Mouse (Mus musculus) E14TG2a.4 (cell line): ENCODE data around the gene Slc22a22.

Experiments
- CTCF ChIP-seq: conservative IDR thresholded peaks from 2 replicates; pipeline ENCODE4 v1.5.1; 2014; ENCODE audit warnings: low read length
- NANOG ChIP-seq: IDR thresholded peaks from 2 replicates; pipeline ENCODE4 v1.6.1; 2014; ENCODE audit warnings: borderline replicate concordance, low read length, mixed read lengths
- POU5F1 ChIP-seq: IDR thresholded peaks from 2 replicates; pipeline ENCODE4 v1.6.1; 2014; ENCODE audit warnings: low read length, borderline replicate concordance

GRCm38 (mm10) chr15:57204444-57204930 is 272.9 kb downstream of the Slc22a22 start:
- TF ChIP-seq CTCF, result no peak
- TF ChIP-seq NANOG, result no peak
- TF ChIP-seq POU5F1, result no peak
